Mouse (Mus musculus): ENCODE measurements around the gene Rpgrip1l. TPM values are rescaled to one million over a fixed set of nuclear protein-coding genes. Genes with fewer than 3 reads are reported as not detected.

Rpgrip1l gene
- total and polyA plus RNA-seq, 2 experiments from 2014 or later, result 3.6 to 4.7 TPM

- Histone ChIP-seq H3K27me3 (ENCODE audit: control insufficient read depth, insufficient read depth, low read length) (no peaks in the 10 kb centered on the region), H3K36me3 (replicated peaks; ENCODE audit: control insufficient read depth, insufficient read depth, low read length) (peaks cover 5% of the 10 kb centered on the region; the same call in 1 of the 2 replicates), H3K4me1 (ENCODE audit: control insufficient read depth, insufficient read depth) (no peaks in the 10 kb centered on the region), H3K9me3 (replicated peaks; ENCODE audit: control insufficient read depth, low read length) (no peaks in the 10 kb centered on the region), H3K4me3 (ENCODE audit: low read depth, low read length) (no peak overlapping the region), H3K9ac (replicated peaks; ENCODE audit: low read depth, low read length) (no peak overlapping the region), H3K4me2 (ENCODE audit: low read depth, low read length) (no peak overlapping the region), H3K27ac (ENCODE audit: low read depth) (no peak overlapping the region)
- ATAC-seq (ENCODE audit: insufficient read depth, low read depth) (no peak), DNase-seq (ENCODE audit: low spot score) (no peak)
- TF ChIP-seq EP300 (IDR thresholded peaks at IDR 0.05; ENCODE audit: low read depth) (no peak), CTCF (IDR thresholded peaks at IDR 0.05; ENCODE audit: low read depth) (no peak)
Observed at GRCm38 (mm10) chr8:91264564-91264963, 48.5 kb downstream of the Rpgrip1l start.

DNA sequence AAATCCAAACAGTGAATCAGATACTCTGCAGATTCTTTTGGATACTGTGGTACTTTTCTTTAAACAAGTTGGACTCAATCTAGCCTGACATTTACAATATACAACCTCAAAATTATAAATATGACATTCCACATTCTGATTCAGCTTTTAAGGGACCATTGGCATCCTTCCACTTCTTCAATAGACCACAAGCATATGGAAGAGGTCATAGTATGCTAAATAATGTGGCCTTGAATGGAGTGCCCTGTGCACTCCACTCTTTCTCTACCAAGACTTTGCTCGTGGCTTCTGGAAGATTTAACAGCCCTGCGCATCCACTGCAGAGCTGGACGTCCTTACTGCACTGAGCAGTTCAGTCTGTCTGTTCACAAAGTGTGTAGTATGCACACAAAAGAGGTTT lies 49.1 kb downstream of the Rpgrip1l start:
- no peak for TF ChIP-seq CTCF (IDR thresholded peaks at IDR 0.05; ENCODE audit: low read depth)
- TF ChIP-seq EP300 (IDR thresholded peaks at IDR 0.05; ENCODE audit: low read depth), result no peak
- H3K27me3 ChIP-seq (ENCODE audit: control insufficient read depth, insufficient read depth, low read length), result no peaks in the 10 kb centered on the region
- no peaks in the 10 kb centered on the region for H3K4me1 ChIP-seq (ENCODE audit: control insufficient read depth, insufficient read depth)
- 82% methylated on average over 3 of the region's 3 CpGs for WGBS
- no peak overlapping the region for H3K27ac ChIP-seq (ENCODE audit: low read depth)
- H3K36me3 ChIP-seq (replicated peaks; ENCODE audit: control insufficient read depth, insufficient read depth, low read length), result peaks cover 5% of the 10 kb centered on the region; the same call in 1 of the 2 replicates
- H3K9ac ChIP-seq (replicated peaks; ENCODE audit: low read depth, low read length), result no peak overlapping the region
- DNase-seq (ENCODE audit: low spot score) (no peak), ATAC-seq (ENCODE audit: insufficient read depth, low read depth) (no peak)
- no peak overlapping the region for H3K4me3 ChIP-seq (ENCODE audit: low read depth, low read length)
- H3K9me3 ChIP-seq (replicated peaks; ENCODE audit: control insufficient read depth, low read length), result no peaks in the 10 kb centered on the region
- no peak overlapping the region for H3K4me2 ChIP-seq (ENCODE audit: low read depth, low read length)

DNA sequence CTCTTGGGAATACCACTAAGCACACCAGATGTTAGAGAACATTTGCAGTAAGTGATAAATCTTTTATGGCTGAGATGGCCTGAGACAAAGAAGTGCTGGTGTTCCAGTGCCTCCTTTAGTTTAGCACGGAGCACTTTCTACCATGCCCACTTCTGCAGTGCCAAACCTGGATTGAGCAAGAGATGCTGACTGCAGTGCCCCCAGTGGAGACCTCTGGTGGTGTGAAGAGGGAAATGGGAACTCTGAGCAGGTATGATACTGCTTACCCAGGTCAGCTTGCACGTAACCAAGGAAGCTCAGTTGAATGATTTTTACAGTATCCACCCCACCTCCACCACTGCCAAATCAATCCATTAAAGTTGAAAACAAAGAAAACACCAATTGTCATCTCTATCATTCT lies 51.5 kb downstream of the Rpgrip1l start:
- H3K36me3 ChIP-seq (replicated peaks; ENCODE audit: control insufficient read depth, insufficient read depth, low read length), result no peaks in the 10 kb centered on the region
- DNase-seq (ENCODE audit: low spot score), result no peak
- no peak overlapping the region for H3K9ac ChIP-seq (replicated peaks; ENCODE audit: low read depth, low read length)
- no peaks in the 10 kb centered on the region for H3K27me3 ChIP-seq (ENCODE audit: control insufficient read depth, insufficient read depth, low read length)
- H3K4me2 ChIP-seq (ENCODE audit: low read depth, low read length), result no peak overlapping the region
- no peak for ATAC-seq (ENCODE audit: insufficient read depth, low read depth)
- no peaks in the 10 kb centered on the region for H3K4me1 ChIP-seq (ENCODE audit: control insufficient read depth, insufficient read depth)
- H3K27ac ChIP-seq (ENCODE audit: low read depth), result no peak overlapping the region
- H3K9me3 ChIP-seq (replicated peaks; ENCODE audit: control insufficient read depth, low read length), result no peaks in the 10 kb centered on the region
- TF ChIP-seq EP300 (IDR thresholded peaks at IDR 0.05; ENCODE audit: low read depth) (no peak), CTCF (IDR thresholded peaks at IDR 0.05; ENCODE audit: low read depth) (no peak)
- H3K4me3 ChIP-seq (ENCODE audit: low read depth, low read length), result no peak overlapping the region
- 88% methylated on average over 2 of the region's 2 CpGs for WGBS

DNA sequence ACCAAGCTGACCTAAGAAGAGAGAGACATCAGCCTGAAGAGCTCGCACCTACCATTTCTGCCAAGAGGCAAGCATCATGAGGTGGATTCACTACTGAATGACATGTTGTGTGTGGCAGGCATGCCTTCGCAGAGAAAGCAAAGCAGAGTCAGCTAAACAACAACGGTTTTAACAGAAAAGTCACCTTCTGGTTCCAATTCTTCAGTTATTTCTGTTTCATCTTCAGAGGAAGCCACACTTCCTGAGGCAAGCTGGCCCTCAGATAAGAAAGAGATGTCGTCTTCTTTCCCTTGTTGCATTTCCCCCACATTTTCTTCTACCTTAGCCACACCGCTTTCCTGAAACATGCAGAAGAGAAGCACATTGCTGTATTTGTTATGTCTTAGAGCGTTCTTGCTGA lies 62.1 kb downstream of the Rpgrip1l start:
- no peak for TF ChIP-seq CTCF (IDR thresholded peaks at IDR 0.05; ENCODE audit: low read depth)
- 75% methylated on average over 6 of the region's 6 CpGs for WGBS
- ATAC-seq (ENCODE audit: insufficient read depth, low read depth), result no peak

DNA sequence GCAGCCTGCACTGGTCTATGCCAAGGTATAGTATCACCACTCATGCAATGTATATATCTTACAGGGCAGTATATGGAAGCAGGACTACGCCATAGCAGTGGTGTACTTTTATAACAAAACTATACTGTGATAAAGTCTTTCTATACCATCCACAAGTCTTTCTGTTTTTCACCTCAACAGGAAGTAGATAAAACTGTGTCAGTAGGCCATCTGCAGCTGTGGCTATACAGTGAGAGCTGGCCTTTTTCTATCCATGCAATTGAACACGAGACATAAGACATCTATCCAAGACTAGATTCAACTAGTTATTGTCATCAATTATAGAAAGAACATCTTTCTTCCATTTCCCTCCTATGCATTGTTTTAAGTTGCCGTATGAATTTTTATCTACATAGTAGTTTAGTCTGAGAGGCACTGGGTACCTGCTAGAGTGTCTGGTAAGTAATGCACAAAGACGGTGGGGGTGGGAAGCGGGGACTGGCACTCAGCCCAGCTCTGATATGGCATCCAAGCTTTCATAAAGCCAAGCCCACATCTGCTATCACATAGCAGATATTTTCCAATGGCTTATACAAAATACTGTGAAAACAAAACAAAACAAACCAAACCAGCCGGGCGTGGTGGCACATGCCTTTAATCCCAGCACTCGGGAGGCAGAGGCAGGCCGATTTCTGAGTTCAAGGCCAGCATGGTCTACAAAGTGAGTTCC lies 63.1 kb downstream of the Rpgrip1l start:
- 75% methylated on average over 9 of the region's 9 CpGs for WGBS
- Histone ChIP-seq H3K9me3 (replicated peaks; ENCODE audit: control insufficient read depth, low read length) (no peaks in the 10 kb centered on the region), H3K36me3 (replicated peaks; ENCODE audit: control insufficient read depth, insufficient read depth, low read length) (0 out of 2 replicates have a peak, but pooled peaks cover 4% of the 10 kb centered on the region), H3K4me1 (ENCODE audit: control insufficient read depth, insufficient read depth) (no peaks in the 10 kb centered on the region), H3K27me3 (ENCODE audit: control insufficient read depth, insufficient read depth, low read length) (no peaks in the 10 kb centered on the region), H3K4me2 (ENCODE audit: low read depth, low read length) (no peak overlapping the region), H3K27ac (ENCODE audit: low read depth) (no peak overlapping the region), H3K9ac (replicated peaks; ENCODE audit: low read depth, low read length) (no peak overlapping the region), H3K4me3 (ENCODE audit: low read depth, low read length) (no peak overlapping the region)
- no peak for DNase-seq (ENCODE audit: low spot score)
- TF ChIP-seq CTCF (IDR thresholded peaks at IDR 0.05; ENCODE audit: low read depth) (no peak), EP300 (IDR thresholded peaks at IDR 0.05; ENCODE audit: low read depth) (no peak)
- no peak for ATAC-seq (ENCODE audit: insufficient read depth, low read depth)

More for the DNA sequence above, 62.1 kb downstream of the Rpgrip1l start:
- Histone ChIP-seq H3K27me3 (ENCODE audit: control insufficient read depth, insufficient read depth, low read length) (no peaks in the 10 kb centered on the region), H3K9me3 (replicated peaks; ENCODE audit: control insufficient read depth, low read length) (no peaks in the 10 kb centered on the region), H3K36me3 (replicated peaks; ENCODE audit: control insufficient read depth, insufficient read depth, low read length) (0 out of 2 replicates have a peak, but pooled peaks cover 4% of the 10 kb centered on the region), H3K4me3 (ENCODE audit: low read depth, low read length) (no peak overlapping the region), H3K27ac (ENCODE audit: low read depth) (no peak overlapping the region), H3K4me2 (ENCODE audit: low read depth, low read length) (no peak overlapping the region), H3K4me1 (ENCODE audit: control insufficient read depth, insufficient read depth) (no peaks in the 10 kb centered on the region), H3K9ac (replicated peaks; ENCODE audit: low read depth, low read length) (no peak overlapping the region)
- DNase-seq (ENCODE audit: low spot score), result no peak
